Mouse (Mus musculus): ENCODE results near the gene Grin1. TPM values are rescaled to one million over a fixed set of nuclear protein-coding genes. Genes with fewer than 3 reads are reported as not detected.

The Grin1 gene
- polyA plus RNA-seq, 1 experiment, result 0.02 TPM

- TF ChIP-seq MYOD1 (IDR thresholded peaks at IDR 0.05; ENCODE audit: control insufficient read depth, insufficient read length, low read depth) (no peak), MAX (IDR thresholded peaks at IDR 0.05) (no peak), CEBPB (IDR thresholded peaks at IDR 0.05; ENCODE audit: low read depth) (no peak), FOSL1 (IDR thresholded peaks at IDR 0.05; ENCODE audit: insufficient read depth, low read length, poor library complexity, severe bottlenecking) (no peak), MYOG (IDR thresholded peaks at IDR 0.05; ENCODE audit: control insufficient read depth, extremely low read depth, insufficient read length) (no peak), CTCF (IDR thresholded peaks at IDR 0.05; ENCODE audit: control insufficient read depth, insufficient read depth, insufficient read length) (no peak), USF1 (IDR thresholded peaks at IDR 0.05; ENCODE audit: low read depth) (no peak)
- Histone ChIP-seq H3K79me2 (ENCODE audit: control insufficient read depth, insufficient read depth) (no peaks in the 10 kb centered on the region), H3K79me3 (ENCODE audit: low read depth) (no peaks in the 10 kb centered on the region), H3K4me3 (ENCODE audit: insufficient read depth, poor library complexity, severe bottlenecking) (no peak overlapping the region), H3K27me3 (ENCODE audit: control insufficient read depth, insufficient read depth, insufficient read length) (peaks cover 60% of the 10 kb centered on the region), H3K36me3 (ENCODE audit: control insufficient read depth, insufficient read depth) (no peaks in the 10 kb centered on the region), H3ac (ENCODE audit: control insufficient read depth, insufficient read length, low read depth) (no peak overlapping the region)
Observed at GRCm38 (mm10) chr2:25311491-25311891, 7.5 kb downstream of the Grin1 start.

GRCm38 (mm10) chr2:25310969-25311368, 8.0 kb downstream of the Grin1 start:
- no peak for TF ChIP-seq CTCF (IDR thresholded peaks at IDR 0.05; ENCODE audit: control insufficient read depth, insufficient read depth, insufficient read length)
- TF ChIP-seq MYOD1 (IDR thresholded peaks at IDR 0.05; ENCODE audit: control insufficient read depth, insufficient read length, low read depth), result no peak
- no peak for TF ChIP-seq CEBPB (IDR thresholded peaks at IDR 0.05; ENCODE audit: low read depth)
- no peak for TF ChIP-seq FOSL1 (IDR thresholded peaks at IDR 0.05; ENCODE audit: insufficient read depth, low read length, poor library complexity, severe bottlenecking)
- TF ChIP-seq MYOG (IDR thresholded peaks at IDR 0.05; ENCODE audit: control insufficient read depth, extremely low read depth, insufficient read length), result no peak
- no peak for TF ChIP-seq MAX (IDR thresholded peaks at IDR 0.05)
- TF ChIP-seq USF1 (IDR thresholded peaks at IDR 0.05; ENCODE audit: low read depth), result no peak
- Histone ChIP-seq H3K79me3 (ENCODE audit: low read depth) (no peaks in the 10 kb centered on the region), H3K36me3 (ENCODE audit: control insufficient read depth, insufficient read depth) (no peaks in the 10 kb centered on the region), H3K4me3 (ENCODE audit: insufficient read depth, poor library complexity, severe bottlenecking) (no peak overlapping the region), H3ac (ENCODE audit: control insufficient read depth, insufficient read length, low read depth) (no peak overlapping the region), H3K79me2 (ENCODE audit: control insufficient read depth, insufficient read depth) (no peaks in the 10 kb centered on the region), H3K27me3 (ENCODE audit: control insufficient read depth, insufficient read depth, insufficient read length) (peaks cover 60% of the 10 kb centered on the region)

GRCm38 (mm10) chr2:25310180-25310579, 8.8 kb downstream of the Grin1 start:
- Histone ChIP-seq H3ac (ENCODE audit: control insufficient read depth, insufficient read length, low read depth) (no peak overlapping the region), H3K79me2 (ENCODE audit: control insufficient read depth, insufficient read depth) (no peaks in the 10 kb centered on the region), H3K79me3 (ENCODE audit: low read depth) (no peaks in the 10 kb centered on the region), H3K27me3 (ENCODE audit: control insufficient read depth, insufficient read depth, insufficient read length) (peaks cover 68% of the 10 kb centered on the region), H3K36me3 (ENCODE audit: control insufficient read depth, insufficient read depth) (no peaks in the 10 kb centered on the region), H3K4me3 (ENCODE audit: insufficient read depth, poor library complexity, severe bottlenecking) (no peak overlapping the region)
- no peak for TF ChIP-seq FOSL1 (IDR thresholded peaks at IDR 0.05; ENCODE audit: insufficient read depth, low read length, poor library complexity, severe bottlenecking)
- TF ChIP-seq MYOD1 (IDR thresholded peaks at IDR 0.05; ENCODE audit: control insufficient read depth, insufficient read length, low read depth), result no peak
- TF ChIP-seq CEBPB (IDR thresholded peaks at IDR 0.05; ENCODE audit: low read depth), result no peak
- TF ChIP-seq CTCF (IDR thresholded peaks at IDR 0.05; ENCODE audit: control insufficient read depth, insufficient read depth, insufficient read length), result no peak
- no peak for TF ChIP-seq MYOG (IDR thresholded peaks at IDR 0.05; ENCODE audit: control insufficient read depth, extremely low read depth, insufficient read length)
- no peak for TF ChIP-seq USF1 (IDR thresholded peaks at IDR 0.05; ENCODE audit: low read depth)
- no peak for TF ChIP-seq MAX (IDR thresholded peaks at IDR 0.05)

- peaks cover 51% of the 10 kb centered on the region for H3K27me3 ChIP-seq (ENCODE audit: control insufficient read depth, insufficient read depth, insufficient read length)
- TF ChIP-seq CEBPB (IDR thresholded peaks at IDR 0.05; ENCODE audit: low read depth), result no peak
- TF ChIP-seq USF1 (IDR thresholded peaks at IDR 0.05; ENCODE audit: low read depth), result no peak
- H3K79me3 ChIP-seq (ENCODE audit: low read depth), result no peaks in the 10 kb centered on the region
- H3ac ChIP-seq (ENCODE audit: control insufficient read depth, insufficient read length, low read depth), result no peak overlapping the region
- H3K4me3 ChIP-seq (ENCODE audit: insufficient read depth, poor library complexity, severe bottlenecking), result no peak overlapping the region
- no peaks in the 10 kb centered on the region for H3K79me2 ChIP-seq (ENCODE audit: control insufficient read depth, insufficient read depth)
- H3K36me3 ChIP-seq (ENCODE audit: control insufficient read depth, insufficient read depth), result no peaks in the 10 kb centered on the region
Observed at GRCm38 (mm10) chr2:25305587-25306359, 13.2 kb downstream of the Grin1 start.

GRCm38 (mm10) chr2:25304657-25305541, 14.1 kb downstream of the Grin1 start:
- Histone ChIP-seq H3K79me3 (ENCODE audit: low read depth) (no peaks in the 10 kb centered on the region), H3K27me3 (ENCODE audit: control insufficient read depth, insufficient read depth, insufficient read length) (peaks cover 42% of the 10 kb centered on the region), H3K79me2 (ENCODE audit: control insufficient read depth, insufficient read depth) (no peaks in the 10 kb centered on the region), H3K4me3 (ENCODE audit: insufficient read depth, poor library complexity, severe bottlenecking) (no peak overlapping the region), H3K36me3 (ENCODE audit: control insufficient read depth, insufficient read depth) (no peaks in the 10 kb centered on the region), H3ac (ENCODE audit: control insufficient read depth, insufficient read length, low read depth) (no peak overlapping the region)
- TF ChIP-seq FOSL1 (IDR thresholded peaks at IDR 0.05; ENCODE audit: insufficient read depth, low read length, poor library complexity, severe bottlenecking) (no peak), MAX (IDR thresholded peaks at IDR 0.05) (no peak), MYOG (IDR thresholded peaks at IDR 0.05; ENCODE audit: control insufficient read depth, extremely low read depth, insufficient read length) (no peak), CEBPB (IDR thresholded peaks at IDR 0.05; ENCODE audit: low read depth) (no peak), CTCF (IDR thresholded peaks at IDR 0.05; ENCODE audit: control insufficient read depth, insufficient read depth, insufficient read length) (no peak), MYOD1 (IDR thresholded peaks at IDR 0.05; ENCODE audit: control insufficient read depth, insufficient read length, low read depth) (no peak), USF1 (IDR thresholded peaks at IDR 0.05; ENCODE audit: low read depth) (no peak)

Data from C2C12 (cell line).